Mouse (Mus musculus): ENCODE data around the gene Rpl11.
A peak's percentile ranks its signal among the peaks of the same experiment; 100 is the strongest.

Gene Rpl11

GRCm38 (mm10) chr4:136027416-136028131, 25.7 kb downstream of the Rpl11 start:
- DNase-seq (ENCODE audit: low read depth, low spot score): no peak

- no peak for DNase-seq (ENCODE audit: low read depth, low spot score)
Observed at GRCm38 (mm10) chr4:136025350-136025749, 27.9 kb downstream of the Rpl11 start.

GRCm38 (mm10) chr4:136022924-136023323, 30.3 kb downstream of the Rpl11 start:
- no peak for DNase-seq (ENCODE audit: low read depth, low spot score)

GRCm38 (mm10) chr4:136021549-136022047, 31.6 kb downstream of the Rpl11 start, which contains the start of gene Eloa:
TSS of gene Eloa (minus strand) at chr4:136021763.
- peak; percentile 97 for DNase-seq (ENCODE audit: low read depth, low spot score)

- DNase-seq (ENCODE audit: low read depth, low spot score): no peak
Observed at GRCm38 (mm10) chr4:136020743-136021548, 32.3 kb downstream of the Rpl11 start.

GRCm38 (mm10) chr4:136016059-136016602, 37.1 kb downstream of the Rpl11 start:
- DNase-seq (ENCODE audit: low read depth, low spot score): no peak

GRCm38 (mm10) chr4:136010586-136010985, 42.6 kb downstream of the Rpl11 start:
- DNase-seq (ENCODE audit: low read depth, low spot score): no peak

GRCm38 (mm10) chr4:136008782-136009447, 44.3 kb downstream of the Rpl11 start:
- no peak for DNase-seq (ENCODE audit: low read depth, low spot score)

- DNase-seq (ENCODE audit: low read depth, low spot score): no peak
Observed at GRCm38 (mm10) chr4:136006821-136007220, 46.4 kb downstream of the Rpl11 start.

- no peak for DNase-seq (ENCODE audit: low read depth, low spot score)
Observed at GRCm38 (mm10) chr4:136004921-136005320, 48.3 kb downstream of the Rpl11 start.

GRCm38 (mm10) chr4:136004107-136004675, 49.0 kb downstream of the Rpl11 start:
- DNase-seq (ENCODE audit: low read depth, low spot score): no peak

GRCm38 (mm10) chr4:135995118-135995517, 58.1 kb downstream of the Rpl11 start:
- DNase-seq (ENCODE audit: low read depth, low spot score): no peak

- DNase-seq (ENCODE audit: low read depth, low spot score): peak; percentile 61
Observed at GRCm38 (mm10) chr4:135993941-135994340, 59.3 kb downstream of the Rpl11 start.

- DNase-seq (ENCODE audit: low read depth, low spot score): no peak
Observed at GRCm38 (mm10) chr4:135987714-135988113, 65.5 kb downstream of the Rpl11 start.

- DNase-seq (ENCODE audit: low read depth, low spot score): peak; percentile 90
Observed at GRCm38 (mm10) chr4:135986943-135987710, 66.1 kb downstream of the Rpl11 start, which contains the start of gene Pithd1. TSS of gene Pithd1 (minus strand) at chr4:135987264.

- DNase-seq (ENCODE audit: low read depth, low spot score): no peak
Observed at GRCm38 (mm10) chr4:135986301-135986942, 66.8 kb downstream of the Rpl11 start.

- no peak for DNase-seq (ENCODE audit: low read depth, low spot score)
Observed at GRCm38 (mm10) chr4:135985769-135986168, 67.5 kb downstream of the Rpl11 start.

- DNase-seq (ENCODE audit: low read depth, low spot score): no peak
Observed at GRCm38 (mm10) chr4:135985193-135985592, 68.0 kb downstream of the Rpl11 start.

- no peak for DNase-seq (ENCODE audit: low read depth, low spot score)
Observed at GRCm38 (mm10) chr4:135984556-135984955, 68.7 kb downstream of the Rpl11 start.

GRCm38 (mm10) chr4:135981524-135982063, 71.6 kb downstream of the Rpl11 start:
- no peak for DNase-seq (ENCODE audit: low read depth, low spot score)
